Mouse (Mus musculus) bone marrow macrophage, adult 2 months (primary cell): ENCODE results near the gene Chrm5. TPM values are rescaled to one million over a fixed set of nuclear protein-coding genes. Genes with fewer than 3 reads are reported as not detected.

Source experiments
- H3K27ac ChIP-seq: 2 replicates; pipeline ENCODE4 v1.5.1; 2012; ENCODE audit warnings: low read depth, low read length; ENCODE audit not compliant: insufficient read depth
- H3K4me1 ChIP-seq: 2 replicates; pipeline ENCODE4 v1.6.1; 2012; ENCODE audit warnings: low read length; ENCODE audit not compliant: control insufficient read depth, insufficient read depth
- H3K4me3 ChIP-seq: 2 replicates; pipeline ENCODE4 v1.5.1; 2012; ENCODE audit warnings: mild to moderate bottlenecking, low read length, moderate library complexity; ENCODE audit not compliant: insufficient read depth
- CTCF ChIP-seq: IDR thresholded peaks from 2 replicates; pipeline ENCODE4 v1.5.1; 2012; ENCODE audit warnings: low read depth, mild to moderate bottlenecking, low read length, moderate library complexity
- POLR2A ChIP-seq: IDR thresholded peaks from 2 replicates; pipeline ENCODE4 v1.6.1; 2012; ENCODE audit warnings: mild to moderate bottlenecking, low read depth, low read length, borderline replicate concordance
- polyA plus RNA-seq: library from polyadenylated mRNA; stranded (reverse); fragments of >200 nt; gene quantifications from 2 replicates; pipeline ENCODE4 v1.2.4, GENCODE M21; 2012; ENCODE audit not compliant: missing spikeins, insufficient read depth, insufficient read length

Chrm5 gene
- polyA plus RNA-seq, 1 experiment, result not detected

DNA sequence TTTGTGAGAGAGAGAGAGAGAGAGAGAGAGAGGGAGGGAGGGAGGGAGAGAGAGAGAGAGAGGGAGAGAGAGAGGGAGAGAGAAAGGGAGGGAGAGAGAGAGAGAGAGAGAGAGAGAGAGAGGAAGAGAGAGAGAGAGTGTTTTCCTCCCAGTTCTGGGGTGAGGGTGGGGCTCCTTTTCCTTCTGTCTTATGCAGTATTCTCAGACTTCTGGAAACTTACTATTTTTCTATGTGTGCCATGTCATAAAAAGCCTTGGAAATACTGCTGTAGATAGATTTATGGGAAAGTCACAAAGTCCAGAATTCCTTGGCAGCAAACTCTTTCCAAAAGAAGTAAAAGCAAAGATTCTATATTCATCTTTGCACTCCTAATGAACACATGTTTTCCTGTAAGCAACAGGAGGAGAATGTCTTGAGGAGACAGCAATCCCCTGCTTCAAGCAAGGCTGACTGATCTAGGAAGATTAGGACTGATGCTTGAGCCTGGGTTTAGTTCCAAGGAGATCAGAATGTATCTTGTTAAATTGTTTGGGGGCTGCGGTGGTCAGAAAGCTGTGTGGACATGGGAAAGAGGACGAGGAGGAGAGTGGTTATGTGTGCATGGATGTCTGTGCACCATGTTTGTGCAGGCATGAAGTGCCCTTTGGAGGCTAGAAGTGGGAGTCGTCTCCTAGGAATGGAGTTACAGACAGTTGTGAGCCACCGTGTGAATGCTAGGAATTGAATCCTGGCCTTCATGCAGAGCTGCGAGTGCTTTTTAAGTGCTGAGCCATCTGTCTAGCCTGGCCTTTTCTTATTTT lies 2.2 kb upstream of the Chrm5 start:
- no peak overlapping the region for H3K27ac ChIP-seq
- TF ChIP-seq POLR2A (no peak), CTCF (no peak)
- H3K4me1 ChIP-seq, result no peaks in the 10 kb centered on the region
- no peak overlapping the region for H3K4me3 ChIP-seq

GRCm38 (mm10) chr2:112481564-112481963 lies 995 bp upstream of the Chrm5 start:
- Histone ChIP-seq H3K27ac (no peak overlapping the region), H3K4me1 (no peaks in the 10 kb centered on the region), H3K4me3 (no peak overlapping the region)
- TF ChIP-seq CTCF (peak; percentile 32), POLR2A (no peak)

GRCm38 (mm10) chr2:112476554-112476953 lies 4.0 kb downstream of the Chrm5 start:
- Histone ChIP-seq H3K27ac (no peak overlapping the region), H3K4me1 (peaks cover 8% of the 10 kb centered on the region), H3K4me3 (no peak overlapping the region)
- TF ChIP-seq CTCF (no peak), POLR2A (no peak)

DNA sequence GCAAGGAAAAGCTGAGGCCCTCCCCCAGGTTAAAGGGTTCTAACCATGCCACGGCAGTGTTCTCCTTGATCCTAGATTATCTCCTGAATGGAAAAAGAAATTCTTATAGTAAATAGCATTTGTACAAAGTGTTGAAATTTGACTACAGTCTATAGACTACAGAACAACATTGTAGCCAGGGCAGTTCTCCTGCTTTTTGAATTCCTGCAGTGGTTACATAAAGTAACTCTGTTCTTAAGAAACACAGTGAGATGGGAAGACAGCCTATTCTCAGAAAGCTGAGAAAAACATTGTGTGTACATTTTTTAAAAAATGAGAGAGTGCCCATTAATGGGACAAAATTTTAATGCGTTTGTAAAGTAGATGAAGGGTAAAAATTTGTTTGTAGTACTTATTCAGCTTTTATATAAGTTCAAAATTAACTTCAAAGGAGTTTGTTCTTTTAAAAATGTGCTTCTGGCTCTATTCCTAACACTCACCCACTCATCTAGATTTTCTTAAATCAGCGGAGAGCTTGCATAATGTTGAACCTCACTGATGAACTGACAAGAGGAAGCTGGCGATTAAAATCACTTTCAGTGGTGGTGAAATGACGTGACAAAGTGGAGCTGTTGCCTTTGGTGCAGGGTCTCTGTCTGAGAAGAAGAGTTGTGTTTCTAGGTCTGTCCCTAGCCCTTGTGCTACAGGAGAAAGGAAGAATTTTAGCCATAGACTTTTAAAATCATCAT lies 5.4 kb downstream of the Chrm5 start:
- Histone ChIP-seq H3K4me1 (peaks cover 11% of the 10 kb centered on the region), H3K4me3 (no peak overlapping the region), H3K27ac (no peak overlapping the region)
- TF ChIP-seq POLR2A, result no peak
- no peak for TF ChIP-seq CTCF

- no peak overlapping the region for H3K4me3 ChIP-seq
- H3K4me1 ChIP-seq, result peaks cover 16% of the 10 kb centered on the region
- TF ChIP-seq POLR2A, result no peak
- no peak for TF ChIP-seq CTCF
These were observed 8.5 kb downstream of the Chrm5 start for GRCm38 (mm10) chr2:112472076-112472475.

DNA sequence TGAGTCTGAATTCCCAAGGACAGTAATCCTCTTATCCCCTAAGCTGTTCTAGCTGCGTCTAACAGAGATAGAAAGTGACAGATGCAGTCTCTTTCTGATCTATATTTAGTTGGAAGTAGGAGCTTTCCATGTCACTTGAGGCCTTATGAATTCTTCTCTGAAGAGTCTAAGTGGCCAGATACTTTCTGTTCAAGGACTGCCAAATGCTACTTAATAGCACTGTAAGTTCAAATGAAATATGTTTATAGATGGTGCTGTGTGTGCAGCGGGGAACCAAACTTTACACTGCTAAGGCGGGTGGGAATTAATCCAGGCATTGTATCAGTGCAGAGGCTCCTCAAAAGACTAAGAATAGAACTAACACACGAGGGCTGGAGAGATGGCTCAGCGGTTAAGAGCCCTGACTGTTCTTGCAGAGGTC lies 9.6 kb downstream of the Chrm5 start:
- Histone ChIP-seq H3K27ac (no peak overlapping the region), H3K4me1 (peaks cover 16% of the 10 kb centered on the region), H3K4me3 (no peak overlapping the region)
- TF ChIP-seq CTCF, result no peak

More at GRCm38 (mm10) chr2:112472076-112472475, 8.5 kb downstream of the Chrm5 start:
- H3K27ac ChIP-seq, result no peak overlapping the region

GRCm38 (mm10) chr2:112469542-112469941 lies 11.0 kb downstream of the Chrm5 start:
- Histone ChIP-seq H3K4me1 (peaks cover 10% of the 10 kb centered on the region; the same call in 1 of the 2 replicates), H3K27ac (no peak overlapping the region), H3K4me3 (no peak overlapping the region)
- TF ChIP-seq POLR2A (no peak), CTCF (no peak)

GRCm38 (mm10) chr2:112460557-112460956 lies 20.0 kb downstream of the Chrm5 start:
- TF ChIP-seq POLR2A, result no peak
- no peak for TF ChIP-seq CTCF

DNA sequence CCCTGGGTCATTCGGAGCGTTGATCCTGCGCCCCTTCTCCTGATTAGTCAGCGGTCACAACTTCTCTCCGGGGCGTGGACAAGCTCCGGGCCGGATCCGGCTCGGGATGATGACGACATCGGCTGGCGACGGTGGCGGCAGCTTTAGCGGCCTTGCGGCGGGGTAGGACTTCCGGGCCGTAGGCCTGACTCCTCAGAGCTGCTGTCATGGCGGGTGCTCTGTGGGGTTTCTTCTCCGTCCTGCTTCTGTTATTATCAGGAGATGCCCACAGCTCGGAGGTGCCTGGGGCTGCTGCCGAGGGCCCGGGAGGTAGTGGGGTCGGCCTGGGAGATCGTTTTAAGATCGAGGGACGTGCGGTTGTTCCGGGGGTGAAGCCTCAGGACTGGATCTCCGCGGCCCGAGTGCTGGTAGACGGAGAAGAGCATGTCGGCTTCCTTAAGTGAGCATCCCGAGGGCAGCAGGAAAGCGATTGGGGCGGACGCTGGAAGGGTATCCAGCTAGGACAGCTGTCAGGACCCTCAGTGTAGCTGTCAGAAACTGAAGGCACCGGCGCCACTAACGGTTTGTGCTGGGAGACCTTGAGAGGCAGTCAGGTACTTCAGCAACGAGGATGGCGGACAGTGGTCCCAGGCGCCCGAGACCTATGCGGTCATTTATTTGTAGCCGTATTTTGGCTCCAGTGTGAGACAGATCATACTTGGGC lies 25.6 kb downstream of the Chrm5 start, which contains the start of gene Emc7:
TSS of gene Emc7 (plus strand) at position 136 of the 703 bp plus-strand sequence.
- no peak for TF ChIP-seq CTCF
- no peak for TF ChIP-seq POLR2A
- Histone ChIP-seq H3K4me1 (peaks cover 19% of the 10 kb centered on the region), H3K27ac (peak within 1 kb of the TSS; percentile 73), H3K4me3 (peak within 1 kb of the TSS; percentile 97)

More at GRCm38 (mm10) chr2:112460557-112460956, 20.0 kb downstream of the Chrm5 start:
- no peak overlapping the region for H3K4me3 ChIP-seq
- peaks cover 3% of the 10 kb centered on the region for H3K4me1 ChIP-seq
- H3K27ac ChIP-seq, result no peak overlapping the region
